Mouse (Mus musculus) frontal cortex, postnatal 36 days (tissue): ENCODE data around the gene Kcnma1.

Experiments
- DNase-seq, 2 experiments: peaks; one replicate each; pipeline ENCODE4 v3.0.0; 2022; ENCODE audit warnings: low spot score in 2 of 2

The Kcnma1 gene

GRCm38 (mm10) chr14:23300443-23300842, 713.8 kb downstream of the Kcnma1 start:
- no peak for DNase-seq

DNA sequence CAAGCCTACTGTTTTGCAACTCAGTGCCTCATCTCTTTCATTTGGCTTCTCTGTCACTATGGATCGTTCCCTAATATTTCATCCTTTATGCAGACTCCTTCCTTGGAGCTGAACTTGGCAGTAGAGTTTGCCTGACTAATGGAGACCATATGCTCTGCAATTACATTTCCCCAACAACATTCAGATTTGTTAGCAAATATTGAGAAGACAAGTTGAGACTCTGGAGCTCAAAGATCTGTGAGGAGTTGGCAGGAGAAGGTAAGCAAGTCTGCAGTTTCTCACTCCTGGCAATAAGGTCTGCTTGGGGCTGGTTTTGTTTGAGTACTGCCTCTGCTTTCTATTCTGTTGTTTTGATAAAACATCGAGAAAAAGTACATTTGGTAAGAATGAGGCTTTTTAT, 723.7 kb downstream of the Kcnma1 start:
- no peak for DNase-seq

GRCm38 (mm10) chr14:23266554-23267309, 747.6 kb downstream of the Kcnma1 start:
- DNase-seq: no peak

DNA sequence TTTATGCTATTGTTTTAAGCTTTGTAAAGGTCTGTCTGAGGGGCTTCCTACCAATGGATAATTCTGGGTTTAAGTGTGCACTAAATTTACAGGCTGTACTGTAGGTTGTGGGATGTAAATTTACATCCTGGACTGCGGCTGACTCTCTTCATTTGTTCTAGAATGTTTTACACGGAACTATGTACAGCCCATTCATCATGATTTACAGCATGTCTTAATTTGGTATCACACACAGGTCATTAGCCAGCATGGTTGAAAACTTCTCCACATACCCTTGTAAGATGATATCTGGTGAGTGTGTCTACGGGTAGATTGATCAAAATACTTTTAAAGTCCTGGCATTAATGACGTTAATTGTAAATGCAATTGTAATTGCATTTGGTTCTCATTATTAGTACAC, 761.1 kb downstream of the Kcnma1 start:
- DNase-seq: no peak

DNA sequence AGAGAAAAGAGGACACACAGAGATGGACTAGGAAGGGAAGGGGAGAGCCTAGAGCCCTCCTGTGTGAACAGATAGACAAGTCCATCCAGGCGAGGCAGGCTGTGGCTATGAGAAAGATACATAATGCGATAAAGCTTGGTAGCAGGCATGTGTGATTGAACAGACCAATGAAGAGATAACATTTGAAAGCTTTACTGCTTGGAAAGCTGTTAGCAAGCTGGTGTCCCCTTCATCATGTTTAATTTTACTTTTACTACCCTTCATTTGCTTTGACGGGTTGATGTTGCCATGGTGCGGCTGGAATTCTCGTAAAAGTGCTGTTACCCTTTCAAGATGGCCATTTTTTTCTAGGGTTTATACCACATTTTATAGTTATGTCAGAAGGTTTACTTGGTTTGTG, 769.8 kb downstream of the Kcnma1 start:
- no peak for DNase-seq

- DNase-seq: no peak
Observed at GRCm38 (mm10) chr14:23243857-23244256, 770.4 kb downstream of the Kcnma1 start.
